Mouse (Mus musculus) heart, embryonic 14.5 days (tissue): ENCODE data around the gene Hsbp1. TPM values are rescaled to one million over a fixed set of nuclear protein-coding genes. Genes with fewer than 3 reads are reported as not detected.
"Not testable (repeated sequence)": the region's sequence is repeated elsewhere in the genome, so short reads cannot be mapped to it uniquely, and the experiment has no call there.

Experiments used
- ATAC-seq: fragments of 200-750 bp; cut with Nextera tagmentation; 2 replicates; pipeline ENCODE4 v1.8.0; 2017; ENCODE audit warnings: low read depth, moderate TSS enrichment; ENCODE audit not compliant: insufficient number of reproducible peaks, insufficient read depth, low FRiP score
- H3K27ac ChIP-seq, 2 experiments: fragments of 200-500 bp in 1 of 2; fragments of 300-500 bp in 1 of 2; sonication (generic) in 1 of 2; replicated peaks in 1 of 2; 2 replicates each; pipeline ENCODE4 v1.5.1; 2012 to 2014; ENCODE audit warnings: low read depth in 2 of 2, low read length in 2 of 2, control low read depth in 1 of 2, mild to moderate bottlenecking in 1 of 2, mixed read lengths in 1 of 2; ENCODE audit not compliant: control insufficient read depth in 1 of 2, insufficient read depth in 1 of 2
- H3K27me3 ChIP-seq: fragments of 300-500 bp; sonication (generic); 2 replicates; pipeline ENCODE4 v1.6.1; 2014; ENCODE audit warnings: mild to moderate bottlenecking, low read length, control low read depth; ENCODE audit not compliant: control insufficient read depth, insufficient read depth
- H3K36me3 ChIP-seq: fragments of 300-500 bp; sonication (generic); 2 replicates; pipeline ENCODE4 v1.6.1; 2014; ENCODE audit warnings: mild to moderate bottlenecking, control low read depth, low read length, mixed read lengths; ENCODE audit not compliant: control insufficient read depth, insufficient read depth
- H3K4me1 ChIP-seq, 2 experiments: fragments of 200-500 bp in 1 of 2; fragments of 300-500 bp in 1 of 2; sonication (generic) in 1 of 2; 2 replicates each; pipeline ENCODE4 v1.6.1; 2012 to 2014; ENCODE audit warnings: low read length in 2 of 2, control low read depth in 1 of 2, mixed read lengths in 1 of 2; ENCODE audit not compliant: control insufficient read depth in 2 of 2, insufficient read depth in 2 of 2
- H3K4me2 ChIP-seq: fragments of 300-500 bp; sonication (generic); 2 replicates; pipeline ENCODE4 v1.6.1; 2014; ENCODE audit warnings: mild to moderate bottlenecking, low read length
- H3K4me3 ChIP-seq, 2 experiments: fragments of 200-500 bp in 1 of 2; fragments of 300-500 bp in 1 of 2; sonication (generic) in 1 of 2; 2 replicates each; pipeline ENCODE4 v1.5.1; 2012 to 2014; ENCODE audit warnings: low read length in 2 of 2, mild to moderate bottlenecking in 2 of 2, control low read depth in 1 of 2, low read depth in 1 of 2, moderate library complexity in 1 of 2; ENCODE audit not compliant: control insufficient read depth in 1 of 2, insufficient read depth in 1 of 2
- H3K9ac ChIP-seq: fragments of 300-500 bp; sonication (generic); 2 replicates; pipeline ENCODE4 v1.6.1; 2014; ENCODE audit warnings: mild to moderate bottlenecking, low read length
- H3K9me3 ChIP-seq: fragments of 300-500 bp; sonication (generic); 2 replicates; pipeline ENCODE4 v1.6.1; 2016; ENCODE audit warnings: low read length, control low read depth; ENCODE audit not compliant: control insufficient read depth
- WGBS: fragments of 180-500 bp; shearing (Covaris S2); extraction: QIAGEN DNeasy Blood & Tissue Kit; methylation state at CpG from one replicate; pipeline ENCODE4 v1.1.7; 2014; 5-methylcytosine and 5-hydroxymethylcytosine counted together
- polyA plus RNA-seq: library from polyadenylated mRNA; unstranded; fragments of >200 nt; fragmentation: Nextera tagmentation; extraction: Ambion mirVana; gene quantifications from 2 replicates; pipeline ENCODE4 v1.2.1, GENCODE M21; 2014

The Hsbp1 gene
- polyA plus RNA-seq, 1 experiment from 2014 or later: 345 TPM

DNA sequence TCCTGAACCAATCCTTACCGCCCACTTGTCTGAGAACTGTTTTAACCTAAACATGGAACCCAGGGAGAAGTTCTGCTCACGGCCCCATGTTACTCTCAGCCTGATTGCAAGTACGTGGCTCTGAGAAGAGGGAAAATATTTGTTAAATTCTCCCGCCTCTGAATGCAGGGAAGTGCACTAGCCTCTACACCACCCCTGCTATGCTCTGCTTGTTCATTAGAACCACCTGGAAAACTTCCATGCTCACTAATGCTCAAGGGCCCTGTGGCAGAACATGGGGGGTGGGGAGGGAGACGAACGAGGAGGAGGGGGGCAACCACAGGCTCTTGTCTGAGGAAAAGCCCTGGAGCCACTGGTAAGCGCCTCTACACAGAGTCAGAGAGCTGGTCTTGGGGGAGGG is 13.9 kb downstream of the Hsbp1 start:
- ATAC-seq: no peak
- Histone ChIP-seq H3K4me3 (no peak overlapping the region), H3K4me2 (no peak overlapping the region), H3K9me3 (no peaks in the 10 kb centered on the region), H3K27me3 (no peaks in the 10 kb centered on the region), H3K27ac (no peak overlapping the region), H3K9ac (no peak overlapping the region), H3K4me1 (no peaks in the 10 kb centered on the region), H3K36me3 (no peaks in the 10 kb centered on the region)
- 79% methylated on average over 7 of the region's 7 CpGs for WGBS

DNA sequence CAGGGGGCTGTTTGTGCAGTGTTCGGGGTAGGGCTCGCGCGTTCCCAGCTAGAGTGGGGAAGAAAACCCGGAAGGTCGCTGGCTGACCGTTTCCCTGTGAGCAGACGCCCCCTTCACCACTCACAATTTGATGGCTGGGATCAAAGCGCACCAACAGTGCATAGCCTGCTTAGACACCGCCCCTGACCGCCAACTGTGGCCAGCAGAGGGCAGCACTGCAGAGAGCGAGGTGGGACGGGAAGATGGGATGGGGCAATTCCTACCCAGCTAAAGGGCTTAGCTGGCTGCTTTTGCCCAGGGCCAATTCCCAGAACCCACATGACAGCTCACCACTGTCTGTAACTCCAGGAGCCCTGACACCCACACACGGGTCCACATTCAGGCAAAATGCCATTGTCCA is 14.5 kb downstream of the Hsbp1 start:
- Histone ChIP-seq H3K9me3 (no peaks in the 10 kb centered on the region), H3K4me1 (no peaks in the 10 kb centered on the region), H3K9ac (no peak overlapping the region), H3K4me3 (no peak overlapping the region), H3K27ac (no peak overlapping the region), H3K4me2 (no peak overlapping the region), H3K27me3 (no peaks in the 10 kb centered on the region), H3K36me3 (no peaks in the 10 kb centered on the region)
- 37% methylated on average over 14 of the region's 14 CpGs for WGBS
- ATAC-seq: no peak

DNA sequence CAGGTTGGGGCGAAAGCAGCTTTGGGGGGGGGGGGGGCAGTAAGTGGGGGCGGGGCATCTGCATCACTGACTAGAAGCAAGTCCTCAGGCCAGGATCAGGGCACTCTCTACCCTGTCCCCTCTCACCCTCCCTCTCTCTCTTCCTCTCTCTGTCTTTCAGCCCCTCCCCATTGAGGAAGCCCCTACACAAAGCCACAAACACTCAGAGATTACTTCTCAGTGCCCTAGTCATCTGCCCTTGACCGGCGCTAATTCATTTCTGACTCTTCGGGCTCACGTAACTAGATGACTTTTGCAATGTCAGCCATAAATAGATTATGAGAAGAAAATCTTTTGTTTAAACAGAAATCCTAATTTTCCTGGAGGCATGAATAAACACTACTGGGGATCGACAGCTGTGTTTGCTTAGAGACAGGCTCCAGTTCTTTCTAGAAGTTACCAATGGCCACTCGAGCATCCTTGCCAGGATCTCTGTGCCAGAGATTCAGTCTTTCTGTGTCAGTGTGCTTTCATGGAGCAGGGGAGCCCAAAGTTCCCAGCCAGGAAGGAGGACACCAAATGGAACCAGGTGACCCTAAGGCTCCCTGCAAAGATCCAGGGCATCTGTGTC is 16.5 kb downstream of the Hsbp1 start:
- H3K4me2 ChIP-seq: no peak overlapping the region
- ATAC-seq: no peak
- WGBS: 64% methylated on average over 8 of the region's 8 CpGs

DNA sequence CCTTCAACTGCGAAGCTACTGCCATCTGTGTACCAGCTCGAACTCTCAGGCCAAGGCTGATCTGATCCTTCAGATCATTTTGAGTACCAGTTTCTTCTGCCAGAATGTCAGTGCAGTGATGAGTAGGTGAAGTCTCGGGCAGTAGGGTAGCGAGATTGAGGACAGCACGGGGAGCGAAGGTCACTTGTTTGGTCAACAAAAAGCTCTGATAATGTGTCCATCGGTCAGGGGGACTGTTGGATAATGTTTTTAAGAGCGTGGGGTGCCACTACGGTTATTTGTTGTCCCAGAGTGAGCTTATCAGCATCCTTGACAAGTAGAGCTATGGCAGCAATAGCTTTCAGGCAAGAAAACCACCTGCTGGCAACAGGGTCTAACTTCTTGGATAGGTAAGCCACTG is 30.4 kb downstream of the Hsbp1 start:
- H3K4me3 ChIP-seq, ATAC-seq: not testable (repeated sequence)
- WGBS: 72% methylated on average over 9 of the region's 9 CpGs

More for the DNA sequence above, 16.5 kb downstream of the Hsbp1 start:
- no peaks in the 10 kb centered on the region for H3K4me1 ChIP-seq
- no peak overlapping the region for H3K27ac ChIP-seq
- H3K4me3 ChIP-seq: no peak overlapping the region
- H3K9ac ChIP-seq: no peak overlapping the region
- no peaks in the 10 kb centered on the region for H3K9me3 ChIP-seq
- no peaks in the 10 kb centered on the region for H3K27me3 ChIP-seq
- H3K36me3 ChIP-seq: no peaks in the 10 kb centered on the region

DNA sequence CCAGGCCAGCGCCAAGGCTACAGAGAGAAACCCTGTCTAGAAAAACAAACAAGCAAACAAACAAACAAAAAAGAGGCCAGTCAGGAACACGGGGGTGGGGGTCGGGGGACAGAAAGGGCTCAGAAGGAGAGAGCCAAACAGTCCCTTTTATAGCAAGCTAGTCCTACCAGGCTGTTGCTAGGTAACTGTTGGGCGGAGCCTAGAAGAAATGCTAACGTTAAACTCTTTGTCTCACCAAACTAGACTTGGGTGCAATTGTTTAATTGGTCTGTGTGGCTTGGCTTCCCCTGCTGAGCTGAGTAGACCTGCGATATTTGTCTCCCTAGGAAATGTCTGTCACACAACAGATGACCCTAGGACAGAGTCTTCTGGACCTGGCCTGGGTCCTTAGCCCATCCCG is 34.2 kb downstream of the Hsbp1 start:
- Histone ChIP-seq H3K27ac (no peak overlapping the region), H3K4me3 (no peak overlapping the region), H3K4me2 (no peak overlapping the region), H3K9me3 (no peaks in the 10 kb centered on the region), H3K4me1 (no peaks in the 10 kb centered on the region), H3K9ac (no peak overlapping the region), H3K27me3 (no peaks in the 10 kb centered on the region), H3K36me3 (no peaks in the 10 kb centered on the region)
- no peak for ATAC-seq
- 69% methylated on average over 7 of the region's 7 CpGs for WGBS

More for the DNA sequence above, 30.4 kb downstream of the Hsbp1 start:
- not testable (repeated sequence) for H3K9ac ChIP-seq, H3K36me3 ChIP-seq, H3K27ac ChIP-seq, H3K4me1 ChIP-seq, H3K4me2 ChIP-seq, H3K9me3 ChIP-seq, H3K27me3 ChIP-seq

DNA sequence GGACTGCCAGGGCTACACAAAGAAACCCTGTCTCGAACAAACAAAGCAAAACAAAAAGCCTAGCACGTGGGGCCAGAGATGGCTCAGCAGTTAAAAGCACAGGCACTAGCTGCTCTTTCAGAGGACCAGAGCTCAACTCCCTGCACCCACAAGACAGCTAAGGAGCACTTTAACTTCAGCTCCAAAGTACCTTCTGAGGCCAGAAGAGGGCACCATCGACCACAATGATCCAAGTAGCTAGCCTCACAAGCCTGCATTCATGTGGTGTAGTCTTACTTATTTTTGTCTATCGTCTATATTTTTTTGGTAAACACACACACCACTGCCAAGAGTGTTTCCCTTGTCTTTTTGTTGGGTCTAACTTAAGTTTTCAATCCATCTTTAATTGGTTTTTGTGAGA is 36.3 kb downstream of the Hsbp1 start:
- 38% methylated on average over 4 of the region's 4 CpGs for WGBS
- no peak overlapping the region for H3K4me2 ChIP-seq
- H3K27me3 ChIP-seq: no peaks in the 10 kb centered on the region
- no peaks in the 10 kb centered on the region for H3K9me3 ChIP-seq
- no peak overlapping the region for H3K9ac ChIP-seq
- H3K36me3 ChIP-seq: no peaks in the 10 kb centered on the region
- no peak for ATAC-seq
- H3K4me1 ChIP-seq: no peaks in the 10 kb centered on the region
- H3K4me3 ChIP-seq: no peak overlapping the region
- H3K27ac ChIP-seq: no peak overlapping the region

DNA sequence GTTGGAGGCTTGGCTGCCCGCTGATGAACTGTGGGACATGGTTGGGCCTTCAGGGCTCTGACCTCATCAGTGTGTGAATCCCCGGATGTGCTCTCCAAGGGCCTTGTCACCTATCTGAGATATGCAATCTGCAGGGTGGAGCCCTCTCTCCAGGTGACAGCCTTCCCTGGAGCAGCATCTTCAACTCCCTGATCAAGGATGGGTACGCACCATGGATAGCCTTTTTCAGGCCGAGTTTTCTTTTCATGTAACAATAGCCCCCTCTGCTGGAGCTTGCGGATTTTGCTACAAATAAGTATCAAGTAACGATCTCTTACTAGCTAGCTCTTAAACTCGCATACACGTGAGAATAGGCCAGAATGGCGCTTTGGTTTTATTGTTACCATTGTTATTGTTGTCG is 40.2 kb downstream of the Hsbp1 start:
- Histone ChIP-seq H3K9ac (no peak overlapping the region), H3K27me3 (no peaks in the 10 kb centered on the region), H3K27ac (no peak overlapping the region), H3K36me3 (no peaks in the 10 kb centered on the region), H3K9me3 (no peaks in the 10 kb centered on the region), H3K4me1 (no peaks in the 10 kb centered on the region), H3K4me3 (no peak overlapping the region), H3K4me2 (no peak overlapping the region)
- no peak for ATAC-seq
- WGBS: 17% methylated on average over 10 of the region's 10 CpGs

DNA sequence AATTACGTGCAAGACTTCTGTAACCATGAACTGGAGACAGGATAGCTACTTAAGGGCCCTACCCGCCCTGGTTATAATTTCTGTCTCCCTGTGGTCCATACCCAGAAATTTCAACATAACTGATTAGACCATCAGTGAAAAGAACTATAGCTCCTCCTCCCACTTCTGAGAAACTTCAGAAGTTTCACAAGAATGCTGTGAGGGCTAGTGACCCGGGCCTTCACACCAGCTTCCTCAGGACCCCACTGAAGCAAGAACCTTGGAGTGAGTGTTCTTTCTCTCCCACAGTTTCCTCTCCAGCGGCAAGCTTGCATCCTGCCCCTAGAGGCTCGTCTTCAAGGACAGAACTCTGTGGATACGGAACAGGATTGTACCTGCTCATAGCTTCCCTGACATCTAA is 41.6 kb downstream of the Hsbp1 start:
- 54% methylated on average over 6 of the region's 6 CpGs for WGBS
- ATAC-seq: no peak
- Histone ChIP-seq H3K9ac (no peak overlapping the region), H3K36me3 (no peaks in the 10 kb centered on the region), H3K9me3 (no peaks in the 10 kb centered on the region), H3K4me3 (no peak overlapping the region), H3K4me1 (no peaks in the 10 kb centered on the region), H3K27me3 (no peaks in the 10 kb centered on the region), H3K27ac (no peak overlapping the region), H3K4me2 (no peak overlapping the region)
